Mouse (Mus musculus): ENCODE data around the gene Hps6.

The Hps6 gene

GRCm38 (mm10) chr19:46045696-46046311 lies 42.5 kb downstream of the Hps6 start:
- peak; percentile 73 for DNase-seq (ENCODE audit: low spot score)

- DNase-seq (ENCODE audit: low spot score) = no peak
Observed at GRCm38 (mm10) chr19:46046621-46047025, 43.3 kb downstream of the Hps6 start.

- no peak for DNase-seq (ENCODE audit: low spot score)
Observed at GRCm38 (mm10) chr19:46047426-46047825, 44.1 kb downstream of the Hps6 start.

GRCm38 (mm10) chr19:46049129-46049528 lies 45.8 kb downstream of the Hps6 start:
- no peak for DNase-seq (ENCODE audit: low spot score)

GRCm38 (mm10) chr19:46050462-46050861 lies 47.2 kb downstream of the Hps6 start:
- DNase-seq (ENCODE audit: low spot score) = no peak

Measured in testis, postnatal 10 days (tissue).